Mouse (Mus musculus): ENCODE results near the gene Ankrd61. TPM values are rescaled to one million over a fixed set of nuclear protein-coding genes. Genes with fewer than 3 reads are reported as not detected.

Ankrd61 gene
- polyA plus RNA-seq, 2 experiments: 0.21 to 0.36 TPM

- Histone ChIP-seq H3K27me3 (ENCODE audit: control insufficient read depth, insufficient read depth, low read length) (no peaks in the 10 kb centered on the region), H3K4me1 (ENCODE audit: control insufficient read depth, insufficient read depth, low read length) (no peaks in the 10 kb centered on the region), H3K9me3 (ENCODE audit: control insufficient read depth, low read length) (no peaks in the 10 kb centered on the region), H3K4me3 (replicated peaks; ENCODE audit: low read length) (no peak overlapping the region), H3K9ac (ENCODE audit: low read depth, low read length, severe bottlenecking) (no peak overlapping the region), H3K36me3 (ENCODE audit: control insufficient read depth, insufficient read depth, low read length) (peaks cover 35% of the 10 kb centered on the region), H3K4me2 (replicated peaks; ENCODE audit: low read depth, low read length, severe bottlenecking) (no peak overlapping the region), H3K27ac (replicated peaks; ENCODE audit: low read depth, low read length) (no peak overlapping the region)
- ATAC-seq (ENCODE audit: low FRiP score, low read depth): no peak
- 88% methylated on average over 11 of the region's 11 CpGs for WGBS
- no peak for TF ChIP-seq POLR2A (IDR thresholded peaks at IDR 0.05; ENCODE audit: borderline replicate concordance, extremely low read depth, insufficient read depth, insufficient read length)
- DNase-seq (ENCODE audit: low spot score): no peak
Measured at GRCm38 (mm10) chr5:143933414-143933813, 35.9 kb upstream of the Ankrd61 start.

DNA sequence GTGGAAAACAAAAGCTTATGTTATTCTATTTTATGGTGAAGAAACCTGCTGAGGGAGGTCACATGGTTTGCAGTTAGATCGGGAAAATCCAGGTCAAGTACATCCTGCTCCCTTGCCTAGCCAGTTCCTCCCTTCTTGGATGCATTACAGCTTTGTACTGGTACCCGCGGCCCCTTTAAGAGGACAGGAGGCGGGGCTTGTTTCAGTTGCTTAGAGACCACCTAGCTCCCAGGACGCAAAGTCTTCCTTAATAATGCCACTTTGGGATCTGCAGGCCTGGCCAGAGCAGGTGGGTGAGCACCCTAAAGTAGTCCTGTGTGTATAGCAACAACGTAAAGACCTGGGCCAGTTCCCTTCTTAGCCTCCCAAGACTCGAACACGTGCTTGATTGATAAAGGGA lies 35.3 kb upstream of the Ankrd61 start, which contains the start of gene Rsph10b:
TSS of gene Rsph10b (plus strand) at position 205 of the 400 bp plus-strand sequence.
- Histone ChIP-seq H3K4me2 (replicated peaks; ENCODE audit: low read depth, low read length, severe bottlenecking) (no peak within 1 kb of the TSS), H3K4me1 (ENCODE audit: control insufficient read depth, insufficient read depth, low read length) (no peaks in the 10 kb centered on the region), H3K27ac (replicated peaks; ENCODE audit: low read depth, low read length) (no peak within 1 kb of the TSS), H3K4me3 (replicated peaks; ENCODE audit: low read length) (no peak within 1 kb of the TSS), H3K9me3 (ENCODE audit: control insufficient read depth, low read length) (no peaks in the 10 kb centered on the region), H3K36me3 (ENCODE audit: control insufficient read depth, insufficient read depth, low read length) (peaks cover 41% of the 10 kb centered on the region), H3K9ac (ENCODE audit: low read depth, low read length, severe bottlenecking) (no peak within 1 kb of the TSS), H3K27me3 (ENCODE audit: control insufficient read depth, insufficient read depth, low read length) (no peaks in the 10 kb centered on the region)
- DNase-seq (ENCODE audit: low spot score): no peak
- ATAC-seq (ENCODE audit: low FRiP score, low read depth): no peak
- no peak for TF ChIP-seq POLR2A (IDR thresholded peaks at IDR 0.05; ENCODE audit: borderline replicate concordance, extremely low read depth, insufficient read depth, insufficient read length)
- 21% methylated on average over 8 of the region's 8 CpGs for WGBS

DNA sequence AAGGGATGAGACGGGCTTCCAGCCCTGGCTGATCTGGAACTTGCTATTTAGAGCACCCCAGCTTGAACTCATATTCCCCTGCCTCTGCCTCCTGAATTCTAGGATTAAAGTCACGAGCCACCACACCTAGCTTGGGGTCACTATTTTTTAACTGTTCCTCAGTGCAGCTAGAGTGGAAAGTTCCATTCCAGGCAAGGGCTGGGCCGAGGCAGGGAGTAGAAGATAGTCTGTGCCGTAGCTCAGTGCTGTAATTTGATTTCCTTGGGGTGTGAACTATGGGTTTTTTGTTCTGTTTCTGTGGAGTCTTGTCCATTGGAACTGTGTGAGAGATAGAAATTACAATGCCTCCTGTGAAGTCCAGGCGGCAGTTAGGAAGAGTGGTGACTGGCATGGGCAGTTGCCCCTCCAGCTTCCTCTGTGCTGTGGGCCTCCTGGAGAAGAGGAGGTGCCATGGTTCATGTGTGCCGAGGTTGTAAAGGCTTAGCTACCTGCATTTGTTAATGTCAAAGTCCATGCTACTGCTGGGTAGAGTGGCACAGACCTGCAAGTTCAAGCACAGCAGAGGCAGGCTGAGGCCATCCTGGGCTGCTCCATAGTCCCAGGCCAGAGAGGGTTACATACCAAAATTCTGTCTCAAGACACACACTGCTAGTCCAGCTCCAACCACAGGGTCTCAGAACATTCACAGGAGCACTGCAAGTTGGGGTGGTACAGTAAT lies 34.5 kb upstream of the Ankrd61 start:
- H3K4me2 ChIP-seq (replicated peaks; ENCODE audit: low read depth, low read length, severe bottlenecking): no peak overlapping the region
- H3K9me3 ChIP-seq (ENCODE audit: control insufficient read depth, low read length): no peaks in the 10 kb centered on the region
- DNase-seq (ENCODE audit: low spot score) (no peak), ATAC-seq (ENCODE audit: low FRiP score, low read depth) (no peak)
- TF ChIP-seq POLR2A (IDR thresholded peaks at IDR 0.05; ENCODE audit: borderline replicate concordance, extremely low read depth, insufficient read depth, insufficient read length): no peak
- peaks cover 45% of the 10 kb centered on the region for H3K36me3 ChIP-seq (ENCODE audit: control insufficient read depth, insufficient read depth, low read length)
- H3K4me3 ChIP-seq (replicated peaks; ENCODE audit: low read length): no peak overlapping the region
- no peaks in the 10 kb centered on the region for H3K4me1 ChIP-seq (ENCODE audit: control insufficient read depth, insufficient read depth, low read length)
- H3K27me3 ChIP-seq (ENCODE audit: control insufficient read depth, insufficient read depth, low read length): no peaks in the 10 kb centered on the region
- H3K9ac ChIP-seq (ENCODE audit: low read depth, low read length, severe bottlenecking): no peak overlapping the region
- 83% methylated on average over 6 of the region's 6 CpGs for WGBS
- no peak overlapping the region for H3K27ac ChIP-seq (replicated peaks; ENCODE audit: low read depth, low read length)

DNA sequence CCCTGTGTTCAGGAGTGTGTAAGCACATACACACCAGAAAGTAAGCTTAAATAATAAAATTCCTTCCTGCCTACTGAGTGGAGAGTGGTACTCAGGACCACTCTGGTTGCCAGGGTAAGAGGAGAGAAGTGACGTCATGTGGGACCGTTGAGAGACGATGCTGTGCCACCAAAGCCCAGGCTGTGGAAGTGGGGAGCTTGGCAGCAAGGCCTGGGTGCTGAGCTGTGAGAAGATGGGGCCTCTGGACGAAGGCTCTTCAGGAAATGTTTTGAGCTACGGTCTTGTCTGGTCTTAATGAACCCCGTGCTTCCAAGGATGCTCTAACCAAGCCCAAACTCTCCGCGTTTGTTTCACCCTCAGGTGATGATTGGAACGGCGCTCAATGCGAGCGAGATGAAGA lies 33.2 kb upstream of the Ankrd61 start:
- H3K4me3 ChIP-seq (replicated peaks; ENCODE audit: low read length): no peak overlapping the region
- DNase-seq (ENCODE audit: low spot score) (no peak), ATAC-seq (ENCODE audit: low FRiP score, low read depth) (no peak)
- no peak overlapping the region for H3K9ac ChIP-seq (ENCODE audit: low read depth, low read length, severe bottlenecking)
- no peak overlapping the region for H3K4me2 ChIP-seq (replicated peaks; ENCODE audit: low read depth, low read length, severe bottlenecking)
- no peaks in the 10 kb centered on the region for H3K9me3 ChIP-seq (ENCODE audit: control insufficient read depth, low read length)
- H3K27me3 ChIP-seq (ENCODE audit: control insufficient read depth, insufficient read depth, low read length): no peaks in the 10 kb centered on the region
- H3K27ac ChIP-seq (replicated peaks; ENCODE audit: low read depth, low read length): no peak overlapping the region
- WGBS: 94% methylated on average over 12 of the region's 12 CpGs
- TF ChIP-seq POLR2A (IDR thresholded peaks at IDR 0.05; ENCODE audit: borderline replicate concordance, extremely low read depth, insufficient read depth, insufficient read length): no peak
- no peaks in the 10 kb centered on the region for H3K4me1 ChIP-seq (ENCODE audit: control insufficient read depth, insufficient read depth, low read length)
- H3K36me3 ChIP-seq (ENCODE audit: control insufficient read depth, insufficient read depth, low read length): peaks cover 57% of the 10 kb centered on the region

- H3K4me1 ChIP-seq (ENCODE audit: control insufficient read depth, insufficient read depth, low read length): no peaks in the 10 kb centered on the region
- 86% methylated on average over 4 of the region's 4 CpGs for WGBS
- no peak for TF ChIP-seq POLR2A (IDR thresholded peaks at IDR 0.05; ENCODE audit: borderline replicate concordance, extremely low read depth, insufficient read depth, insufficient read length)
- H3K9me3 ChIP-seq (ENCODE audit: control insufficient read depth, low read length): no peaks in the 10 kb centered on the region
- DNase-seq (ENCODE audit: low spot score) (no peak), ATAC-seq (ENCODE audit: low FRiP score, low read depth) (no peak)
- H3K4me2 ChIP-seq (replicated peaks; ENCODE audit: low read depth, low read length, severe bottlenecking): no peak overlapping the region
- peaks cover 67% of the 10 kb centered on the region for H3K36me3 ChIP-seq (ENCODE audit: control insufficient read depth, insufficient read depth, low read length)
- H3K4me3 ChIP-seq (replicated peaks; ENCODE audit: low read length): no peak overlapping the region
- H3K9ac ChIP-seq (ENCODE audit: low read depth, low read length, severe bottlenecking): no peak overlapping the region
- no peak overlapping the region for H3K27ac ChIP-seq (replicated peaks; ENCODE audit: low read depth, low read length)
- no peaks in the 10 kb centered on the region for H3K27me3 ChIP-seq (ENCODE audit: control insufficient read depth, insufficient read depth, low read length)
Measured at GRCm38 (mm10) chr5:143929291-143929690, 31.8 kb upstream of the Ankrd61 start.
